Mouse (Mus musculus) limb, embryonic 12.5 days (tissue): ENCODE data around the gene Whamm. TPM values are rescaled to one million over a fixed set of nuclear protein-coding genes. Genes with fewer than 3 reads are reported as not detected.

Source experiments
- ATAC-seq: fragments of 200-750 bp; cut with Nextera tagmentation; 2 replicates; pipeline ENCODE4 v1.8.0; 2017; ENCODE audit warnings: low read depth, moderate TSS enrichment; ENCODE audit not compliant: insufficient number of reproducible peaks, insufficient read depth, low FRiP score, low TSS enrichment
- H3K27ac ChIP-seq: fragments of 300-500 bp; sonication (generic); 2 replicates; pipeline ENCODE4 v1.5.1; 2016; ENCODE audit warnings: mild to moderate bottlenecking, moderate library complexity
- H3K27me3 ChIP-seq: fragments of 300-500 bp; sonication (generic); 2 replicates; pipeline ENCODE4 v1.6.1; 2016; ENCODE audit warnings: mild to moderate bottlenecking, moderate library complexity
- H3K36me3 ChIP-seq: fragments of 300-500 bp; sonication (generic); 2 replicates; pipeline ENCODE4 v1.6.1; 2016; ENCODE audit warnings: mild to moderate bottlenecking, moderate library complexity
- H3K4me1 ChIP-seq: fragments of 300-500 bp; sonication (generic); replicated peaks from 2 replicates; pipeline ENCODE4 v1.6.1; 2016
- H3K4me2 ChIP-seq: fragments of 300-500 bp; sonication (generic); 2 replicates; pipeline ENCODE4 v1.6.1; 2016; ENCODE audit warnings: mild to moderate bottlenecking, moderate library complexity
- H3K4me3 ChIP-seq: fragments of 300-500 bp; sonication (generic); replicated peaks from 2 replicates; pipeline ENCODE4 v1.5.1; 2016; ENCODE audit warnings: mild to moderate bottlenecking
- H3K9ac ChIP-seq: fragments of 300-500 bp; sonication (generic); replicated peaks from 2 replicates; pipeline ENCODE4 v1.6.1; 2016; ENCODE audit warnings: mild to moderate bottlenecking, moderate library complexity
- H3K9me3 ChIP-seq: fragments of 300-500 bp; sonication (generic); 2 replicates; pipeline ENCODE4 v1.6.1; 2016; ENCODE audit warnings: mild to moderate bottlenecking, moderate library complexity
- WGBS: fragments of 180-500 bp; shearing (Covaris S2); methylation state at CpG from one replicate; pipeline ENCODE4 v1.1.7; 2016; 5-methylcytosine and 5-hydroxymethylcytosine counted together
- polyA plus RNA-seq: library from polyadenylated mRNA; unstranded; fragments of >200 nt; fragmentation: Nextera tagmentation; extraction: Ambion mirVana; gene quantifications from 2 replicates; pipeline ENCODE4 v1.2.1, GENCODE M21; 2016

Gene Whamm
- polyA plus RNA-seq, 1 experiment from 2014 or later = 4.0 TPM

GRCm38 (mm10) chr7:81597660-81598059, 26.6 kb downstream of the Whamm start:
- H3K36me3 ChIP-seq = peaks cover 53% of the 10 kb centered on the region
- WGBS = 90% methylated on average over 1 of the region's 1 CpGs
- no peaks in the 10 kb centered on the region for H3K9me3 ChIP-seq
- H3K4me1 ChIP-seq = peaks cover 5% of the 10 kb centered on the region
- no peaks in the 10 kb centered on the region for H3K27me3 ChIP-seq
- H3K9ac ChIP-seq = no peak overlapping the region
- no peak overlapping the region for H3K4me3 ChIP-seq
- H3K4me2 ChIP-seq = no peak overlapping the region
- ATAC-seq = no peak
- H3K27ac ChIP-seq = no peak overlapping the region

- no peak for ATAC-seq
- WGBS = 73% methylated on average over 8 of the region's 8 CpGs
- no peak overlapping the region for H3K4me2 ChIP-seq
- no peaks in the 10 kb centered on the region for H3K9me3 ChIP-seq
- H3K9ac ChIP-seq = no peak overlapping the region
- H3K4me1 ChIP-seq = peaks cover 5% of the 10 kb centered on the region
- no peak overlapping the region for H3K4me3 ChIP-seq
- no peak overlapping the region for H3K27ac ChIP-seq
- H3K36me3 ChIP-seq = peaks cover 34% of the 10 kb centered on the region
- no peaks in the 10 kb centered on the region for H3K27me3 ChIP-seq
Measured at GRCm38 (mm10) chr7:81599379-81600280, 28.6 kb downstream of the Whamm start.

GRCm38 (mm10) chr7:81604991-81605390, 33.9 kb downstream of the Whamm start:
- WGBS = 87% methylated on average over 5 of the region's 5 CpGs
- Histone ChIP-seq H3K27ac (no peak overlapping the region), H3K27me3 (no peaks in the 10 kb centered on the region), H3K4me1 (peaks cover 5% of the 10 kb centered on the region), H3K9ac (no peak overlapping the region), H3K36me3 (peaks cover under 1% of the 10 kb centered on the region; the same call in 1 of the 2 replicates), H3K4me2 (no peak overlapping the region), H3K4me3 (no peak overlapping the region), H3K9me3 (no peaks in the 10 kb centered on the region)
- no peak for ATAC-seq

GRCm38 (mm10) chr7:81605489-81605888, 34.4 kb downstream of the Whamm start:
- Histone ChIP-seq H3K9ac (no peak overlapping the region), H3K4me2 (no peak overlapping the region), H3K27me3 (no peaks in the 10 kb centered on the region), H3K9me3 (no peaks in the 10 kb centered on the region), H3K36me3 (peaks cover 5% of the 10 kb centered on the region; the same call in 1 of the 2 replicates), H3K4me1 (no peaks in the 10 kb centered on the region), H3K4me3 (no peak overlapping the region), H3K27ac (no peak overlapping the region)
- ATAC-seq = no peak
- WGBS = 83% methylated on average over 4 of the region's 4 CpGs

- WGBS = 51% methylated on average over 5 of the region's 5 CpGs
- H3K4me3 ChIP-seq = no peak overlapping the region
- no peak for ATAC-seq
- H3K9me3 ChIP-seq = no peaks in the 10 kb centered on the region
- no peaks in the 10 kb centered on the region for H3K4me1 ChIP-seq
- no peak overlapping the region for H3K27ac ChIP-seq
- H3K9ac ChIP-seq = no peak overlapping the region
- H3K36me3 ChIP-seq = peaks cover 15% of the 10 kb centered on the region; the same call in 1 of the 2 replicates
- no peak overlapping the region for H3K4me2 ChIP-seq
- no peaks in the 10 kb centered on the region for H3K27me3 ChIP-seq
Measured at GRCm38 (mm10) chr7:81606452-81606851, 35.4 kb downstream of the Whamm start.

- no peak overlapping the region for H3K4me2 ChIP-seq
- no peak overlapping the region for H3K4me3 ChIP-seq
- H3K36me3 ChIP-seq = peaks cover 24% of the 10 kb centered on the region; the same call in 1 of the 2 replicates
- H3K27me3 ChIP-seq = no peaks in the 10 kb centered on the region
- H3K27ac ChIP-seq = no peak overlapping the region
- no peaks in the 10 kb centered on the region for H3K9me3 ChIP-seq
- H3K4me1 ChIP-seq = no peaks in the 10 kb centered on the region
- ATAC-seq = no peak
- WGBS = 68% methylated on average over 18 of the region's 18 CpGs
- no peak overlapping the region for H3K9ac ChIP-seq
Measured at GRCm38 (mm10) chr7:81610125-81610524, 39.1 kb downstream of the Whamm start.

- Histone ChIP-seq H3K4me1 (no peaks in the 10 kb centered on the region), H3K4me2 (no peak overlapping the region), H3K4me3 (no peak overlapping the region), H3K9ac (no peak overlapping the region), H3K27ac (no peak overlapping the region), H3K36me3 (peaks cover 24% of the 10 kb centered on the region; the same call in 1 of the 2 replicates), H3K9me3 (no peaks in the 10 kb centered on the region), H3K27me3 (no peaks in the 10 kb centered on the region)
- ATAC-seq = no peak
- WGBS = 86% methylated on average over 13 of the region's 13 CpGs
Measured at GRCm38 (mm10) chr7:81612856-81613635, 42.0 kb downstream of the Whamm start.

GRCm38 (mm10) chr7:81615031-81615430, 44.0 kb downstream of the Whamm start:
- 80% methylated on average over 9 of the region's 9 CpGs for WGBS
- no peak overlapping the region for H3K4me3 ChIP-seq

GRCm38 (mm10) chr7:81622793-81623192, 51.7 kb downstream of the Whamm start:
- no peaks in the 10 kb centered on the region for H3K27me3 ChIP-seq
- no peak overlapping the region for H3K27ac ChIP-seq
- no peaks in the 10 kb centered on the region for H3K4me1 ChIP-seq
- no peak overlapping the region for H3K4me2 ChIP-seq
- no peak overlapping the region for H3K9ac ChIP-seq
- peaks cover 14% of the 10 kb centered on the region; the same call in 1 of the 2 replicates for H3K9me3 ChIP-seq
- 84% methylated on average over 4 of the region's 4 CpGs for WGBS
- H3K4me3 ChIP-seq = no peak overlapping the region
- H3K36me3 ChIP-seq = no peaks in the 10 kb centered on the region
- ATAC-seq = no peak

More at GRCm38 (mm10) chr7:81615031-81615430, 44.0 kb downstream of the Whamm start:
- Histone ChIP-seq H3K4me1 (no peaks in the 10 kb centered on the region), H3K4me2 (no peak overlapping the region), H3K27ac (no peak overlapping the region), H3K9ac (no peak overlapping the region), H3K9me3 (no peaks in the 10 kb centered on the region), H3K36me3 (peaks cover 24% of the 10 kb centered on the region; the same call in 1 of the 2 replicates), H3K27me3 (no peaks in the 10 kb centered on the region)
- ATAC-seq = no peak

GRCm38 (mm10) chr7:81623767-81624166, 52.7 kb downstream of the Whamm start:
- no peak overlapping the region for H3K9ac ChIP-seq
- WGBS = 88% methylated on average over 6 of the region's 6 CpGs
- no peaks in the 10 kb centered on the region for H3K36me3 ChIP-seq
- no peak overlapping the region for H3K27ac ChIP-seq
- no peak overlapping the region for H3K4me3 ChIP-seq
- H3K27me3 ChIP-seq = no peaks in the 10 kb centered on the region
- peaks cover 14% of the 10 kb centered on the region; the same call in 1 of the 2 replicates for H3K9me3 ChIP-seq
- H3K4me1 ChIP-seq = no peaks in the 10 kb centered on the region
- ATAC-seq = no peak
- no peak overlapping the region for H3K4me2 ChIP-seq

GRCm38 (mm10) chr7:81626460-81626859, 55.4 kb downstream of the Whamm start:
- Histone ChIP-seq H3K27me3 (no peaks in the 10 kb centered on the region), H3K4me1 (no peaks in the 10 kb centered on the region), H3K4me3 (no peak overlapping the region), H3K9me3 (peaks cover 20% of the 10 kb centered on the region; the same call in 1 of the 2 replicates), H3K9ac (no peak overlapping the region), H3K36me3 (peaks cover 5% of the 10 kb centered on the region), H3K4me2 (no peak overlapping the region), H3K27ac (no peak overlapping the region)
- WGBS = 78% methylated on average over 2 of the region's 2 CpGs
- ATAC-seq = no peak
